Mouse (Mus musculus): Measurements from ENCODE around the gene Dync2li1.

DNA sequence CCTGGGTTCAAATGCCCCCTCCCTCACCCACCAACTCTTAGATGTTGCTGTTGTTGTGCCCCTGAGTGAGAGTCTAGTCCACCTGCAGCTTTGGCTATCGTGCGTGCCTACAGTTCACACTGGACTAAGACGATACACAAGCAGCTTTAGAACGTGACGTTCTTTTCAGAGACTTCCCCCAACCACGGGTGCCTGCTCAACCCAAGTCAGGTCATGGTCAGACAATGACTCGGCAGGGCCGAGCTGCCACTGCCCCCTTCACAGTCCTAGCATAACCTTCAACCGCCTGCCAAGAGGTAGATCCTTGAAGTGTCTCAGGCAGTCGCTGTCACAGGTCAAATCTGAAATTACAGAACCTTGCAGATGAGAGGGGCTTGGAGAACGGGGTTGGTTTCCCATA is 62.5 kb downstream of the Dync2li1 start:
- TF ChIP-seq CTCF (IDR thresholded peaks at IDR 0.05; ENCODE audit: control insufficient read depth, insufficient read depth, low read length): no peak
- no peak for TF ChIP-seq POLR2A (IDR thresholded peaks at IDR 0.05; ENCODE audit: borderline replicate concordance, control insufficient read depth, low read depth, low read length)
